Mouse (Mus musculus) B cell, adult 2 months (primary cell): ENCODE data around the gene Gm6401.
"Not testable (repeated sequence)": the region's sequence is repeated elsewhere in the genome, so short reads cannot be mapped to it uniquely, and the experiment has no call there.

ENCODE experiments used
- DNase-seq, 2 experiments: peaks; one replicate each; pipeline ENCODE4 v3.0.0; 2022

Gene Gm6401

GRCm38 (mm10) chr14:41967827-41968226, at the start of gene Gm6401:
TSS of gene Gm6401 (minus strand) at chr14:41967927.
- not testable (repeated sequence) for DNase-seq

DNA sequence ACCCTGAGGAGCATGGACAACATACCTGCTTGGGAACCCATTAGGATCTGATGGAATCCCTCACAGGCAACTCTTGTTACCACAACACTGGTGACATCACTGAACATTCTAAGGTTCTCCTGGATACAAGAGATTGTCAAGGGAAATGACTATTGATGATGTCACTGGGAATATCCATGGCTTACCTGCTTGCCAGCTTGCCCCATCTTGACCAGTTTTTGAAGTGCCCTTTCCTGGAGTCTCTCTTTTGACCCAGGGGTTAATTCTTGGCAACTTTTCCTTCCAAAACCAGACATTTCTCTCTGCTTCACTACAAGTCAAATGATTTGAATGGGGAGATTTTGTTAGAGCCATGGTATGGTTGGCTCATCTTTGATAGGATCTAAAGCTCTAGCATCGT, 15.5 kb upstream of the Gm6401 start, which contains the start of gene Gm3543:
Gm3543 (minus strand) TSS at position 101 of the 400 bp plus-strand sequence.
- DNase-seq: not testable (repeated sequence)

GRCm38 (mm10) chr14:41968596-41968995, 869 bp upstream of the Gm6401 start:
- DNase-seq: not testable (repeated sequence)

GRCm38 (mm10) chr14:41964095-41964494, 3.6 kb downstream of the Gm6401 start:
- DNase-seq: not testable (repeated sequence)

- DNase-seq: not testable (repeated sequence)
These were observed 24.0 kb downstream of the Gm6401 start, which contains the start of gene 1700024B05Rik for GRCm38 (mm10) chr14:41943695-41944094. TSS of gene 1700024B05Rik (plus strand) at chr14:41943995.

DNA sequence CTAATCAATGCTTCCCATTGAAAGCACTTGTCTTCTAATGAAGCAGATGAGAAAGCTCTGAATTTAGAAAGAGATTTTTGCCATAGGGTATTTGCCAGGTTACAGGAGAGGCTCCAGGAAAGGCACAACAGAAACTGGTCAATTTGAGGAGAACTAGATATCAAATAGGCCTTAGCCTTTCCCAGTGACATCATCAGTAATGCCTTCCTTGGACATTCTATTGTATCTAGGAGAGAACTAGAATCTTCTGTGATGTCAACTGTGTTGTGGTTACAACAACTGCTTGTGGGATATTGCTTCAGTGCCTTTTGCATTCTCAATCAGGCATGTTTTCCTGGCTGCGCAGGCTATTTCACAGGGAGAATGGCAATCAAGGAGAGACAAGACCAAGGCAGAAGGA, 43.1 kb downstream of the Gm6401 start, which contains the start of gene 1700049E17Rik1:
1700049E17Rik1 (plus strand) TSS at position 301 of the 400 bp plus-strand sequence.
- DNase-seq: not testable (repeated sequence)
